Mouse (Mus musculus): ENCODE data around the gene Prkg1.

DNA sequence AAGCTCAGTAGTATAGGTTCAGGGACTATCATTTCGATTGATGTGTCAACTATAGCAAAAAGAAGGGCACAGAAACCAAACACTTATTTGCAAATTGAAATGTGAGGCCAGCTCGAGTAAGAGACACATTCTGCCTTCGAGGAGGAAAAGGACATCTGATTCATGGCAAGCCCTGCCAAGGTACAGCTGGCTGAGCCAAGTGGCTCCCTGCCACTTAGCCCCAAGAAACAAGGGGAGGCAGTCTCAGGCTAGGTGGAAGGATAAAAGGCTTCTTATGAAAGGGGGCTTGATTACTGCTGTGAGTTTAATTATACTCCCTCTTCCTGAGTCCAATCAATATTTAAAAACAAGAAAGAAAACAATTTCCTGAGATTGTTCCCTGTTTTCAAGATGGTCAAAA lies 403.7 kb downstream of the Prkg1 start:
- TF ChIP-seq POLR2A (IDR thresholded peaks at IDR 0.05; ENCODE audit: borderline replicate concordance, low read depth, low read length) (no peak), CTCF (IDR thresholded peaks at IDR 0.05; ENCODE audit: low read depth, low read length) (no peak)
